Mouse (Mus musculus): ENCODE results near the gene Amigo2. TPM values are rescaled to one million over a fixed set of nuclear protein-coding genes. Genes with fewer than 3 reads are reported as not detected.

Amigo2 gene
- polyA plus RNA-seq, 1 experiment from 2014 or later, result 11.5 TPM

DNA sequence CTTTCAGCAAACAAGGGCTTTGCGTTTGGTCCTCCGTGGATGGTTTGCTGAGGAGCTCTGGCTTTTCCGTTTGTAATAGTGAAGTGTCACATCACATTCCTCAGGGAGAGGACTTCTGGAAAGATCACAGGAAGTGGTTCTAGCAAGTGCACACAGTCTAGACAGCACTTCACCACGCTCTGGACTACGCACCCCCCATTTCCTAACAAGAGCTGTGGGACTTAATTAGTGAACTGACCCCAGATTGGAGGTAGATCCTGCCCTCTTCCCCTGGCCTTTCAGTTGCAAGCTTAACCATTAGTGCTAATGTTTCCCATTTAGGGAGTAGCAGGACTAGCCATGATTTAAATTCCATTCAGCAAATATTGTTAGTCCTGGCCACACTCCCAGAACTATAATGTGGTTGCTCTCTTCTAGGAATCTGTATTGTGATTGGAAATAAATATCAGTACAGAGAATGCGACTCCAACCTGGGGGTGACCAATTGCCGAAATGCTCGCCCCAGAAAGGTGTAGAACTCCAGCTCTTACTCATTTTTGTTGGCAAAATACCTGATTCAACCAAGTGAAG, 10.2 kb upstream of the Amigo2 start:
- ATAC-seq (ENCODE audit: low FRiP score) (no peak), DNase-seq (ENCODE audit: low spot score) (no peak)
- WGBS, result 85% methylated on average over 8 of the region's 8 CpGs
- Histone ChIP-seq H3K27me3 (ENCODE audit: control insufficient read depth, insufficient read depth, low read length) (no peaks in the 10 kb centered on the region), H3K36me3 (replicated peaks; ENCODE audit: control insufficient read depth, insufficient read depth) (no peaks in the 10 kb centered on the region), H3K9me3 (ENCODE audit: control insufficient read depth, low read length) (no peaks in the 10 kb centered on the region), H3K4me2 (replicated peaks) (no peak overlapping the region), H3K9ac (no peak overlapping the region), H3K4me3 (replicated peaks; ENCODE audit: low read length) (no peak overlapping the region), H3K27ac (no peak overlapping the region), H3K4me1 (replicated peaks; ENCODE audit: control insufficient read depth, insufficient read depth, low read length) (no peaks in the 10 kb centered on the region)

- 95% methylated on average over 11 of the region's 11 CpGs for WGBS
- Histone ChIP-seq H3K9me3 (ENCODE audit: control insufficient read depth, low read length) (no peaks in the 10 kb centered on the region), H3K4me2 (replicated peaks) (no peak overlapping the region), H3K9ac (no peak overlapping the region), H3K27me3 (ENCODE audit: control insufficient read depth, insufficient read depth, low read length) (no peaks in the 10 kb centered on the region), H3K4me3 (replicated peaks; ENCODE audit: low read length) (no peak overlapping the region), H3K27ac (no peak overlapping the region), H3K4me1 (replicated peaks; ENCODE audit: control insufficient read depth, insufficient read depth, low read length) (no peaks in the 10 kb centered on the region), H3K36me3 (replicated peaks; ENCODE audit: control insufficient read depth, insufficient read depth) (no peaks in the 10 kb centered on the region)
- ATAC-seq (ENCODE audit: low FRiP score) (no peak), DNase-seq (ENCODE audit: low spot score) (no peak)
Observed at GRCm38 (mm10) chr15:97256411-97256810, 9.3 kb upstream of the Amigo2 start.

DNA sequence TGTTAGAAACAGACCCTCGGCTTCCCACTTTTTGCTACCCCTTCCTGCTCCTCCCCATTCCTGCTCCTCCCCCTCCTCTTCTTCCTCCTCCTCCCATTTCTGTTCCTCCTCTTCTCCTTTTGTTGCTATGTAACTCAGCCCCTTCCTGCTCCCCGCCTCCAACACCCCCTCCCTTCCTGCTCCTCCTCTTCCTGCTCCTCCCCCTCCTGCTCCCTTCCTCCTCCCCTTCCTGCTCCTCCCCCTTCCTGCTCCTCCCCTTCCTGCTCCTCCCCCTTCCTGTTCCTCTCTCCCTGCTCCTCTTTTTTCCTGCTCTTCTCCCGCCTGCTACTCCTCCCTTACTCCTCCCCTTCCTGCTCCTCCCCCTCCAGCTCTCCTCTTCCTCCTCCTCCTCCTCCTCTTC, 8.7 kb upstream of the Amigo2 start:
- no peak for ATAC-seq (ENCODE audit: low FRiP score)
- Histone ChIP-seq H3K27ac (no peak overlapping the region), H3K27me3 (ENCODE audit: control insufficient read depth, insufficient read depth, low read length) (no peaks in the 10 kb centered on the region), H3K36me3 (replicated peaks; ENCODE audit: control insufficient read depth, insufficient read depth) (no peaks in the 10 kb centered on the region), H3K4me2 (replicated peaks) (no peak overlapping the region), H3K4me3 (replicated peaks; ENCODE audit: low read length) (no peak overlapping the region), H3K4me1 (replicated peaks; ENCODE audit: control insufficient read depth, insufficient read depth, low read length) (no peaks in the 10 kb centered on the region), H3K9ac (no peak overlapping the region), H3K9me3 (ENCODE audit: control insufficient read depth, low read length) (no peaks in the 10 kb centered on the region)
- WGBS, result 85% methylated on average over 3 of the region's 3 CpGs
- DNase-seq (ENCODE audit: low spot score), result no peak

GRCm38 (mm10) chr15:97254375-97254774, 7.3 kb upstream of the Amigo2 start:
- DNase-seq (ENCODE audit: low spot score), result no peak
- no peaks in the 10 kb centered on the region for H3K9me3 ChIP-seq (ENCODE audit: control insufficient read depth, low read length)
- WGBS, result 94% methylated on average over 4 of the region's 4 CpGs
- H3K27me3 ChIP-seq (ENCODE audit: control insufficient read depth, insufficient read depth, low read length), result no peaks in the 10 kb centered on the region
- H3K4me3 ChIP-seq (replicated peaks; ENCODE audit: low read length), result no peak overlapping the region
- H3K27ac ChIP-seq, result no peak overlapping the region
- H3K36me3 ChIP-seq (replicated peaks; ENCODE audit: control insufficient read depth, insufficient read depth), result no peaks in the 10 kb centered on the region
- no peak for ATAC-seq (ENCODE audit: low FRiP score)
- H3K4me1 ChIP-seq (replicated peaks; ENCODE audit: control insufficient read depth, insufficient read depth, low read length), result no peaks in the 10 kb centered on the region
- no peak overlapping the region for H3K4me2 ChIP-seq (replicated peaks)
- no peak overlapping the region for H3K9ac ChIP-seq

DNA sequence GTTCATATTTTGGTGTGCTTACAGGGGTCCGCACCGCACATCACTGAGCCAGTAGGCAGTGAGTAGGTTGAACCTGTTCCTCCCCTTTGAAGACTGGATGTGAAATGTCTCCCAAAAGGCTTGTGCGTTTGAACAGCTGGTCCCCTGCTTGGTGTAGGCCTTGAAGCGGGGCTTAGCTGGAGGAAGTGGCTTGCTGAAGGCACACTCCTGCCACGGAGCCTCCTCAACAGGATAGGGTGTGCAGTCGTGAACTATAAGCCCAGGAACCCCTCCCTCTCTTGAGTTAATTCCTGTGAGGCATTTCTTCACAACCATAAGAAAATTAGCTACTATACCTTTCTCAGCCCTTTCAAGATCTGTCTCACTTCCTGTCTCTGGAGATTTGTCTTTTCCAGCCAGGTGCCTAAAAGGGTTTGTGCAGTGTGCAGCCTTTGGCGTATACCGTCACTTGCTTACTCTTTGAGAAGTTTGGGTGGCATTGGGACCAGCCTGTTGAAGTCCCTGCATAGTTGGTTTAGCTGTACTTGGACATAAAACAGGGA, 5.5 kb upstream of the Amigo2 start:
- 90% methylated on average over 8 of the region's 8 CpGs for WGBS
- H3K9ac ChIP-seq, result no peak overlapping the region
- no peak for DNase-seq (ENCODE audit: low spot score)
- no peak overlapping the region for H3K4me3 ChIP-seq (replicated peaks; ENCODE audit: low read length)
- H3K4me1 ChIP-seq (replicated peaks; ENCODE audit: control insufficient read depth, insufficient read depth, low read length), result peaks cover 8% of the 10 kb centered on the region; the same call in 1 of the 2 replicates
- no peak overlapping the region for H3K4me2 ChIP-seq (replicated peaks)
- no peak overlapping the region for H3K27ac ChIP-seq
- no peaks in the 10 kb centered on the region for H3K9me3 ChIP-seq (ENCODE audit: control insufficient read depth, low read length)
- no peaks in the 10 kb centered on the region for H3K36me3 ChIP-seq (replicated peaks; ENCODE audit: control insufficient read depth, insufficient read depth)
- ATAC-seq (ENCODE audit: low FRiP score), result no peak
- no peaks in the 10 kb centered on the region for H3K27me3 ChIP-seq (ENCODE audit: control insufficient read depth, insufficient read depth, low read length)

DNA sequence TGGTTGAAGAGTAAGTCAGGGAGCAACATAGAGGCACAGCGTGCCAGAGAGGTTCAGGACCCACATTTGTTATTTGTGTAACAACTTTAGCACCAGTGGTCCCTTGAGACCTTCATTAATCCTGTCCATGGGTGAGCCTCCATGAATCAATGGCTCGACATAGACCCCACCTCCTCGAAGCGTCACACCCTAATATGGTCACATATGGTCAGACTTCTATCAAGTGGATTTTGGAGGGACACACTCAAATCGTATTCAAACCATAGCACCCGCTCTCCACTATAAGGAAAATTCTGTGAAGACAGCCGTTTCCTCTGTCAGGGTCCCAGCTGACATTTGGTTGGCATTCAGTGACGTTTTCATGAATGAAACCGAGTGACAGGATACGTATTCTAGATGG, 2.2 kb upstream of the Amigo2 start:
- Histone ChIP-seq H3K27me3 (ENCODE audit: control insufficient read depth, insufficient read depth, low read length) (0 out of 2 replicates have a peak, but pooled peaks cover 8% of the 10 kb centered on the region), H3K4me3 (replicated peaks; ENCODE audit: low read length) (no peak overlapping the region), H3K9me3 (ENCODE audit: control insufficient read depth, low read length) (no peaks in the 10 kb centered on the region), H3K4me2 (replicated peaks) (no peak overlapping the region), H3K9ac (no peak overlapping the region), H3K4me1 (replicated peaks; ENCODE audit: control insufficient read depth, insufficient read depth, low read length) (peaks cover 12% of the 10 kb centered on the region), H3K27ac (no peak overlapping the region), H3K36me3 (replicated peaks; ENCODE audit: control insufficient read depth, insufficient read depth) (no peaks in the 10 kb centered on the region)
- ATAC-seq (ENCODE audit: low FRiP score) (no peak), DNase-seq (ENCODE audit: low spot score) (no peak)
- WGBS, result 94% methylated on average over 10 of the region's 10 CpGs

DNA sequence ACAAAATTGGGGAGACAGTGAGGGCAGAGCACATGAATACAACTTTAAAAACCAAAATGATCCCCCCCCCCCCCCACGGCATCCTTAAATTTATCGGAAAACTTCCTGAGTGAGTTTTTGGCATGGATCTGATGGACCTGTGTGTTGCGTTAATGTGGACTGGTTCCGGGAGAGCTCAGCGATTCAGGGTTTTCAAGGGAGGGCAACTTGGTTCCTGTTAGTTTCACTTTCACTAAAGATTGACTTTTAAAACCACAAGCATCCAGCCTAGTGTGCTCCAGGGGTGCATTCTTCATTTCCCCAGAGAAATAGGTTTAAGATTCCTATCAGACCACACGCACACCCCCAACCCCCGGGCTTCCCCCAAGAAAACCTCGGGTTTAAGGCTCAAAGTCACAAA, 1.2 kb upstream of the Amigo2 start:
- H3K27ac ChIP-seq, result no peak overlapping the region
- no peak for DNase-seq (ENCODE audit: low spot score)

GRCm38 (mm10) chr15:97247791-97248161, 689 bp upstream of the Amigo2 start:
- H3K9me3 ChIP-seq (ENCODE audit: control insufficient read depth, low read length), result no peaks in the 10 kb centered on the region
- no peaks in the 10 kb centered on the region for H3K36me3 ChIP-seq (replicated peaks; ENCODE audit: control insufficient read depth, insufficient read depth)
- 1% methylated on average over 14 of the region's 14 CpGs for WGBS
- peak overlapping the region; percentile 81 for H3K27ac ChIP-seq
- 0 out of 2 replicates have a peak, but pooled peaks cover 8% of the 10 kb centered on the region for H3K27me3 ChIP-seq (ENCODE audit: control insufficient read depth, insufficient read depth, low read length)
- peaks cover 16% of the 10 kb centered on the region for H3K4me1 ChIP-seq (replicated peaks; ENCODE audit: control insufficient read depth, insufficient read depth, low read length)
- DNase-seq (ENCODE audit: low spot score) (peak; percentile 39), ATAC-seq (ENCODE audit: low FRiP score) (0 out of 2 replicates have a peak, but pooled peaks have one; percentile 25)
- peak overlapping the region; percentile 91 for H3K9ac ChIP-seq
- peak overlapping the region; percentile 77 for H3K4me3 ChIP-seq (replicated peaks; ENCODE audit: low read length)
- peak overlapping the region; percentile 66 for H3K4me2 ChIP-seq (replicated peaks)

More for the DNA sequence above, 1.2 kb upstream of the Amigo2 start:
- Histone ChIP-seq H3K4me1 (replicated peaks; ENCODE audit: control insufficient read depth, insufficient read depth, low read length) (peaks cover 16% of the 10 kb centered on the region), H3K4me2 (replicated peaks) (peak overlapping the region; percentile 66), H3K4me3 (replicated peaks; ENCODE audit: low read length) (peak overlapping the region; percentile 77), H3K9ac (peak overlapping the region; percentile 91), H3K36me3 (replicated peaks; ENCODE audit: control insufficient read depth, insufficient read depth) (no peaks in the 10 kb centered on the region), H3K27me3 (ENCODE audit: control insufficient read depth, insufficient read depth, low read length) (0 out of 2 replicates have a peak, but pooled peaks cover 8% of the 10 kb centered on the region), H3K9me3 (ENCODE audit: control insufficient read depth, low read length) (no peaks in the 10 kb centered on the region)
- WGBS, result 55% methylated on average over 8 of the region's 8 CpGs
- ATAC-seq (ENCODE audit: low FRiP score), result no peak

DNA sequence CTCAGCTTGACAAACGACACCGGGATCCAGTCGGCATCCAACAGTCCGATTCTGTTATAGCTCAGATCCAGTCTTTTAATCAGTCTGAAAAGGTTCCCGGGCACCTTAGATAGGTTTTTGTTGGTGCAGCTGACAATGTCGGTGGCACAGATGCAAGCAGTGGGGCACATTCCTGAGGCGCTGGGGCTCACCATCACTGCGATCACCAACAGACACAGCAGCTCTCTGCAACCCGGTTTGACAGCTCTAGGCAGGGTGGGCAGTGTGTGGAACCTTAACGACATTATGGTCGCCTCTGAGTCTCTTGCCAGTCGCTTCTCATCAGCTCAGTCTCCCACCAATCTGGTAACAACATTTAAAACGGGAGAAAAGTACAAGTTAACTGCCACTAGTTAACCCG, 831 bp downstream of the Amigo2 start:
- ATAC-seq (ENCODE audit: low FRiP score), result no peak
- Histone ChIP-seq H3K9me3 (ENCODE audit: control insufficient read depth, low read length) (no peaks in the 10 kb centered on the region), H3K9ac (no peak overlapping the region; the same call in 1 of the 2 replicates), H3K27me3 (ENCODE audit: control insufficient read depth, insufficient read depth, low read length) (0 out of 2 replicates have a peak, but pooled peaks cover 8% of the 10 kb centered on the region), H3K27ac (no peak overlapping the region), H3K36me3 (replicated peaks; ENCODE audit: control insufficient read depth, insufficient read depth) (no peaks in the 10 kb centered on the region), H3K4me2 (replicated peaks) (peak overlapping the region; percentile 66), H3K4me1 (replicated peaks; ENCODE audit: control insufficient read depth, insufficient read depth, low read length) (peaks cover 16% of the 10 kb centered on the region), H3K4me3 (replicated peaks; ENCODE audit: low read length) (peak overlapping the region; percentile 77)
- 28% methylated on average over 14 of the region's 14 CpGs for WGBS
- no peak for DNase-seq (ENCODE audit: low spot score)

Measured in hindbrain, embryonic 14.5 days (tissue).